Mouse (Mus musculus): ENCODE results near the gene Mcpt1.
"Not testable (repeated sequence)": the region's sequence is repeated elsewhere in the genome, so short reads cannot be mapped to it uniquely, and the experiment has no call there.

Gene Mcpt1

DNA sequence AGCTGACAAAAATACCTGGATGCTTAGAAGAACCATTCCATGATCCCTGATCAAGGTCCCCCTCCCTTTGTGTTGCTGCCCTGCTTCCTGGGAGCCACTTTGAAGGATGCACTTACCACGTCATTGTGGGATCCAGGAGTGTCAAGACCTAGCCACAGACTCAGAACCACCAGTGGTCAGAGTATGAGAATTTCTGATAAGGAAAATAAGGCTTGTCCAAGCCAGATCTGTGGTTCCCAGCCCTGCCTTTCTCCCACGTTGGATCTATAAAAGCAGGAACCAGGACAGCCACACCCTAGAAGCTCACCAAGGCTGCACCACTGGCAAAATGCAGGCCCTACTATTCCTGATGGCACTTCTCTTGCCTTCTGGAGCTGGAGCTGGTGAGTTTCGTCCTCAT is at the start of gene Mcpt1:
Gene Mcpt1 (plus strand): TSS at position 301 of the 400 bp plus-strand sequence.
- DNase-seq, result not testable (repeated sequence)

DNA sequence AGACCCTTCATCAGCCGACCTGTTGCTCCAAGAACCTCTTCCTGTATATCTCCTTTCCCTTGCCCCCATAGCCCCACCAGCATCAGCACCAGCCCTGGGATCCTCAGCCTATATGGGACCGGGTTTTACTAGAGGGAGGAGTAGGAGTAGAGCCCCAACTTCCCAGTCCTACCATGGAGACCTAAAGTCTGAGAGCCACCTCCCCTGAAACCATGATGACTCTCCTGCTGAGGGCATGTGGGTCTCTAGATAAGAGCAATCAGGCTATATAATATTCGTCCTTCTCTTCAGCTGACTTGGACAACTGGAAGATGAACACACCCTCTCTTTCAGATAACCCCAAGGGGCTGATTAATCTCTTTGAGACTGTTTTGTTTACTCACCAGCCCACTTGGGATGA is 30.3 kb upstream of the Mcpt1 start:
- not testable (repeated sequence) for DNase-seq

DNA sequence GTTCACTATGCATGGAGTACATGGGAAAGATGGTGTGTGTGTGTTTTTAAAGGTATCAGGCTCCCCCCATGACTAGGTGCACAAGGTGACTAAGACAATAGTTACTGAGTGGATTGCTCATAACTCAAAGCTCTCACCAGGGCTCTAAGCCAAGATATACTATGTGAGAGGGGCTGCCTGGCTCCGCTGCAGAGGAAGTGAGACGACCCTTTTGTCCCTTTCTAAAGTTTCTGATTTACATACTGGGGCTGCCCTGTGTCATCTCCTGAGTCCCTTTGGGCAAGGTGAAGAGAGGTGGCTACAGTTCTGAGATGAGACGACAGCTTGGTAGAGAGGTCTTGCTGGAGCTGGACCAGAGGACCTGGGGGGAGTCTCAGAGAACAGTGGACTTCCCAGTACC is 4.6 kb upstream of the Mcpt1 start:
- no peak for DNase-seq

DNA sequence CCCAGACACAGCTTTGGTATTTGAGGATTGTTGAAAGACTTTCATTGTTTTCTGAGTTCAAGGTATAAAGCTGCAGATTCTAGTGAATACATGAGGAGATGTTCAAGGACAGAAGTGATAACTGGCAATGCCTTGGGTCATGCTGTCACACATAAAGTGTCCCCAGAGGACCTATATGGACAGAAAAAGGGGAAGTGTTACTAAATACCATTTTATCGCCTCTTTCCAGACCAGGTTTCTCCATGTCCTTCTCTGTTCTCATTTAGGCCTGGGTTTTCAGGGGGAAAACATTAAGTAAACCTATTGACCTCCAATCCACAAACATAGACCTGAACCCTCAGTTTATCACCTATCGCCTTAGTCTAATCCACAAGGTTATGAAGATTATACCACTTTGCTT is 3.8 kb upstream of the Mcpt1 start:
- DNase-seq, result no peak

DNA sequence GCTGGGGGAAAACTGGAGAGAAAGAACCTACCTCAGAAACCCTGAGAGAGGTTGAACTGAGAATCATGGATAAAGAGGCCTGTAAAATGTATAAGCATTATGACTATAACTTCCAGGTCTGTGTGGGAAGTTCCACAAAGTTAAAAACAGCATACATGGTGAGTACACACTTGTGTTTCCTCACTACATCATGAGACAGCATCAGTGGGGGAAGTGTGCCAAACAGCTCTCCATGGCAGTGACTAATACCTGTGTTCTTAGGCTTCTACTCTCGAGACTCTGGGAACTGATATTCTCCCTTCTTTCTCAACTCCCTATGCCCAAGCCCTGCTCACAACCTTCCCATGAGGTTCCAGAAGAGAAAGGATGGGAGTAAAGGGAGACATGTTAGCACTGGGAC is 1.7 kb downstream of the Mcpt1 start:
- DNase-seq, result no peak

DNA sequence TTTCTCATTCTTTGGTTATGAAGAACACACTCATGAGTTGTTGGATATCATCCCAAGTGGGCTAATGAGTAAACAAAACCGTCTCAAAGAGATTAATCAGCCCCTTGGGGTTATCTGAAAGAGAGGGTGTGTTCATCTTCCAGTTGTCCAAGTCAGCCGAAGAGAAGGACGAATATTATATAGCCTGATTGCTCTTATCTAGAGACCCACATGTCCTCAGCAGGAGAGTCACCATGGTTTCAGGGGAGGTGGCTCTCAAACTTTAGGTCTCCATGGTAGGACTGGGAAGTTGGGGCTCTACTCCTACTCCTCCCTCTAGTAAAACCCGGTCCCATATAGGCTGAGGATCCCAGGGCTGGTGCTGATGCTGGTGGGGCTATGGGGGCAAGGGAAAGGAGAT is 3.5 kb downstream of the Mcpt1 start:
- not testable (repeated sequence) for DNase-seq

DNA sequence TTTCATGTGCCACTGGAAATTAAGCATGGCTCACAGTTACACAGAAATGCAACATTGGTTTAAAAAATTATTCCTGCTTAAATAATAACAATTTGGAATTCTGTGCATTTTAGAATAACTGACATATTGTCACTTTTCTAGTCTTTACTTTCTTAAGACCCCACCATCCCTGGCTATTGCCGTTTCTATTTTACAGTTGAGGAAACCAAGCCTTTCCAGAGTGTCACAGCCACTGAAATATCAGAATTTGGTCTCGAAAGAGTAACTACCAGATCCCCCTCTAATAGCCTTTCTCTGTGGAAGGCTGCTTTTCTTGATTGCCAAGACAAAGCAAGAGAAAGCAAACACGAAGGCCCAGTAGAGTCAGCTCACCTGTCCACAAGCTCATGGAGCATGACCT is 12.6 kb downstream of the Mcpt1 start, which contains the start of gene Mcpt9:
Gene Mcpt9 (minus strand): TSS at position 101 of the 400 bp plus-strand sequence.
- DNase-seq, result not testable (repeated sequence)

DNA sequence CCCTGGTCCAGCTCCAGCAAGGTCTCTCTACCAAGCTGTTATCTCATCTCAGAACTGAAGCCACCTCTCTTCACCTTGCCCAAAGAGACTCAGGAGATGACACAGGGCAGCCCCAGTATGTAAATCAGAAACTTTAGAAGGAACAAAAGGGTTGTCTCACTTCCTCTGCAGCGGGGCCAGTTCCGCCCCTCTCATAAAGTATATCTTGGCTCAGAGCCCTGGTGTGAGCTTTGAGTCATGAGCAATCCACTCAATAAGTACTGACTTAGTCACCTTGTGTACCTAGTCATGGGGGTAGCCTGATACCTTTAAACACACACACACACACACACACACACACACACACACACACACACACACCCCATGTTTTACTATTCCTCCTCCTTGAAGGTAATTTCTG is 16.7 kb downstream of the Mcpt1 start:
- no peak for DNase-seq

DNA sequence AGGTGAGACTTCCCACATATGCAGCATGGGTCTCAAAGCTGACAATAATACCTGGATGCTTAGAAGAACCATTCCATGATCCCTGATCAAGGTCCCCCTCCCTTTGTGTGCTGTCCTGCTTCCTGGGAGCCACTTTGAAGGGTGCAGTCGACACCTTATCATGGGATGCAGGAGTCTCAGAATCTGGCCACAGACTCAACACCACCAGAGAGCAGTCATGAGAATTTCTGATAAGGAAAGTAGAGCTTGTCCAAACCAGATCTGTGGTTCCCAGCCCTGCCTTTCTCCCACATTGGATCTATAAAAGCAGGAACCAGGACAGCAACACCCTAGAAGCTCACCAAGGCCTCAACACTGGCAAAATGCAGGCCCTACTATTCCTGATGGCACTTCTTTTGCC is 24.0 kb downstream of the Mcpt1 start, which contains the start of gene Mcpt2:
Gene Mcpt2 (plus strand): TSS at position 250 of the 400 bp plus-strand sequence.
- DNase-seq, result not testable (repeated sequence)

DNA sequence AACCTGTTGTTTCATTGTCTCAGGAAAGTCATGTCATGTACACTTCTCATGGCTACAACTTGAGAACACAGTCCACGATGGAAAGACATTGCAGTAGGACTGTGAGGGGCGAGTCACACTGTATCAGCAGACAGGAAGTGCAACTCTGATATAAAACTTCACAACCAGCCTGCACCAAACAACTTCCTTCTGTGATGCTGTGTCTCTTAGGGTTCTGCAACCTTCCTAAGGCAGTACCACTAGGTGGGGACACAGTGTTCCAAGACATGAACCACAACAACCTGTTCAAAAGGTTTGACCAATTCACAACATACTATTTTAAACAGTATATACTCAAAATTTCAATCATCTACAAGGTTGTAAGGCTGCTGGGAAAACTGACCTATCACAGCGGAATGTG is 37.6 kb downstream of the Mcpt1 start:
- no peak for DNase-seq

DNA sequence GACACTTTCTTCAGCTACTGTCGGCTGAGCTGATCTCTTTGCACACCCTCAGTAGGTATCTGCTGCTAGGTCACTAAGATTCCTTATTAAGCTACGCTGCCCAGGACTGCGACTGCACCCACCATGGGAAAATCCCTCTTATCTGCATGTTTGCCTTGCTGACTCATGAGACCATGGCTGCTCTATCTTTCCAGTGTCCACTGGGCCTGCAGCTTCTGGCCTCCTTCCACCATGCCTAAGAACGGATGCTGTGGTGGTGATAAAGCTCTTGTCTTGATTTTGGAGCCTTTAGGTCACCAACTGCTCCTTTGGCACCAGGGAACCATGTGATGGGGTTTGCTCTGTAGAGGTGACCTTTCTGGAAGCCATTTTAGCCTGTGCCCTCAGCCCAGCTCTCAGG is 40.0 kb downstream of the Mcpt1 start:
- DNase-seq, result no peak

DNA sequence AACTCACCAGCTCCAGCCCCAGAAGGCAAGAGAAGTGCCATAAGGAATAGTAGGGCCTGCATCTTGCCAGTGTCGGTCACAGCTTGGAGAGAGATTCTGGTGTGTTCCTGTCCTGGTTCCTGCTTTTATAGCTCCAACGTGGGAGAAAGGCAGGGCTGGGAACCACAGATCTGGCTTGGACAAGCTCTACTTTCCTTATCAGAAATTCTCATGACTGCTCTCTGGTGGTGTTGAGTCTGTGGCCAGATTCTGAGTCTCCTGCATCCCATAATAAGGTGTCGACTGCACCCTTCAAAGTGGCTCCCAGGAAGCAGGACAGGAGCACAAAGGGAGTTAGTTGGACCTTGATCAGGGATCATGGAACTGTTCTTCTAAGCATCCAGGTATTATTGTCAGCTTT is 44.4 kb downstream of the Mcpt1 start, which contains the start of gene Mcpt4:
Gene Mcpt4 (minus strand): TSS at position 101 of the 400 bp plus-strand sequence.
- DNase-seq, result not testable (repeated sequence)
